Mouse (Mus musculus) inflammation-experienced regulatory T-cells, adult 16 weeks (primary cell): ENCODE results near the gene Olfr1427. TPM values are rescaled to one million over a fixed set of nuclear protein-coding genes. Genes with fewer than 3 reads are reported as not detected.

Experiments used
- polyA plus RNA-seq: library from polyadenylated mRNA; unstranded; fragments of 100-300 nt; shearing (Covaris generic); gene quantifications from one replicate; pipeline ENCODE4 v1.2.1, GENCODE M21; 2017

Olfr1427 gene
- not detected for polyA plus RNA-seq

GRCm38 (mm10) chr19:12103234-12103633 is at the start of gene Olfr1427:
TSS of gene Olfr1427 (minus strand) at chr19:12103334.

DNA sequence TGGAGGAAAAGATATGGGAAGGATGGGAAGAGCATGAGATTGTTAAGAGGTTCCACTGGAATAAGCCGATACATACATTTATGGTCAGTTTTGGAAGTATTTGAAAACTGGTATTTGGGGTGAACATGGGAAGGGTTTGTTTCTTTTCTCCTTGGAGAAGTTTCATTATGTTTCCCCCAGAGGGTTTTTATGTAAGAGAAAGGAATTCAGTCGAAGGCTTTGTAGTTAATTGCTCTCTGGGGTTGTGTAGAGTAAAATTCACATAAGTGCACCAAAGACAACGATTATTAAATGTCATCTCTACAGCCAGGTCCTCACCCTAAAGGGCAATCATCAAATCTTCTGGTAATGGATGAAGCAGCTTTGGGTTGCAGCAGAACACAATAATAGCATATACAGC is 20.0 kb upstream of the Olfr1427 start, which contains the start of gene Olfr76:
Gene Olfr76, minus strand, starts transcription at position 101 of the 400 bp plus-strand sequence.

DNA sequence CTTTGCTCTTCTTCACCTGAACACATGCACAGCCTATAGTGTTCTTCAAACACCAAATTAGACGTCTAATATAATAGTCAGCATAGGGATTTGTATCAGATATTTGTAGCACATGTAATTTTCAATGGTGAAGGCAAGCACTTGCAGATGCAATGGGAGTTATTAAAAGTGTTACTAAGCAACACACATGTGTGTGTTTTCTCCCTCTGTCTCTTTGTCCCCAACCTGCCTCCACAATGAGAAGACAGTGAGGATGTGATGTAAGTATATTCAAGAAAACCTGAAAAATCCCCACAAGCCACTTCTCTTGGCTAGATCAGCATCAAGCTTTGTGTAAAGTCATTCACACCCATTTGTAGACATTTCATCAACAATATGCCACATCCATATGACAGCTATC is 12.7 kb upstream of the Olfr1427 start, which contains the start of gene Olfr1428:
Gene Olfr1428, minus strand, starts transcription at position 101 of the 400 bp plus-strand sequence.

DNA sequence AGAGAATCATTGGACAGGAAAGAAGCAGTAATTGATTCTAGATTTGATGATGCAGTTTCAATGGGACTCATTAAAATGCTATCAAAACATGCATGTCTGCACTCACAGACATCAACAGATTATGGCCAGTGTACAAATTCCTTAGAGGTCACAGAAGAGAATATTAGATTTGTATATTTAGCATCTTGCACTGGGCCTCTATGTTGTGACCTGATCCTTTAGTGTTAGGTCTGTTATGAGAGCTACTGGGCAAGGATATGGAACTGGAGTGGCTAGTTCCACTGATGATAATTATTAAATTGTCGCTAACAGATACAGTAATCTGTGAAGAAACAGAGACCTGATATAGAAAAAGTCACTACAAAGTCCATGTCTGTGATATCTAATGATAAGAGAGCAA is 11.2 kb downstream of the Olfr1427 start, which contains the start of gene Olfr1426:
Gene Olfr1426, minus strand, starts transcription at position 101 of the 400 bp plus-strand sequence.

DNA sequence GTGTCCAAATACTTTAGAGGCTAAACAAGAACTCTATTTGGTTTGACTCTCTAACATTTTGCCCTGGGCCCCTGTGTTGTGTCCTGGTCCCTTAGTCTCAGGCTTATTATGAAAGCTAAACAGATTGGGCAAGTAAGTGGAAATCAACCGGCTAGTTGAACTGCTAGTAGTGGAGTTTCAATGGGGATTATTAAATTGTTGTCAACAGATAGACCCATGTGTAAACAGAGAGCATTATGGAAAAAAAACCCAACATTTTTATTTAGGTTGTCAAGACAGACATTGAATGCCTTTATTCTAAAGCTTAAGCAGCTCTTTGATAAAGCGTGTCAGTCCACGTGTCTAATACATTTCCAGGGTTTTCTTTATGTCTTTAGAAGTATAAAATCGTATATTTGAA is 25.5 kb downstream of the Olfr1427 start, which contains the start of gene Olfr1425:
Gene Olfr1425, minus strand, starts transcription at position 101 of the 400 bp plus-strand sequence.

DNA sequence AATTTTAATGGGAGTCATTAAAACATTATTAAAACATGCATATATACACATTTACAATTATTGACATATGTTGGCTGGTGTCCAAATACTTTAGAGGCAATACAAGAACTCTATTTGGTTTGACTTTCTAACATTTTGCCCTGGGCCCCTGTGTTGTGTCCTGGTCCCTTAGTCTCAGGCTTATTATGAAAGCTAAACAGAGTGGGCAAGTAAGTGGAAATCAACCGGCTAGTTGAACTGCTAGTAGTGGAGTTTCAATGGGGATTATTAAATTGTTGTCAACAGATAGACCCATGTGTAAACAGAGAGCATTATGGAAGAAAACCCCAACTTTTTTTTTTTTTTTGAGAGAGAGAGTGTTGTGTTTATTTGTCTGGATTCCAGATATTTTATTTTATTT is 40.6 kb downstream of the Olfr1427 start, which contains the start of gene Olfr1424:
Gene Olfr1424, minus strand, starts transcription at position 101 of the 400 bp plus-strand sequence.

Other genes starting within 250 kb of the Olfr1427 start
- gene Olfr1418, start 242.3 kb downstream of the Olfr1427 start, polyA plus RNA-seq, result not detected
- gene Olfr1419, start 228.2 kb downstream of the Olfr1427 start, polyA plus RNA-seq, result not detected
- gene Olfr1420, start 216.8 kb downstream of the Olfr1427 start, polyA plus RNA-seq, result 0.17 TPM
- 20.6 TPM for gene Patl1, start 190.9 kb downstream of the Olfr1427 start, polyA plus RNA-seq
- gene Osbp, start 137.4 kb downstream of the Olfr1427 start, polyA plus RNA-seq, result 4.1 TPM
- gene Olfr1423, start 62.0 kb downstream of the Olfr1427 start, polyA plus RNA-seq, result not detected
- gene Olfr1424, start 40.7 kb downstream of the Olfr1427 start, polyA plus RNA-seq, result not detected
- not detected for gene Olfr1425, start 25.6 kb downstream of the Olfr1427 start, polyA plus RNA-seq
- gene Olfr1426, start 11.3 kb downstream of the Olfr1427 start, polyA plus RNA-seq, result not detected
- not detected for gene Olfr1428, start 12.6 kb upstream of the Olfr1427 start, polyA plus RNA-seq
- not detected for gene Olfr76, start 19.9 kb upstream of the Olfr1427 start, polyA plus RNA-seq
- gene Olfr1555-ps1, start 66.8 kb upstream of the Olfr1427 start, polyA plus RNA-seq, result 0.10 TPM
- not detected for gene Olfr1431, start 97.3 kb upstream of the Olfr1427 start, polyA plus RNA-seq
- not detected for gene Olfr1432, start 129.3 kb upstream of the Olfr1427 start, polyA plus RNA-seq
- not detected for gene Olfr262, start 138.3 kb upstream of the Olfr1427 start, polyA plus RNA-seq
- gene Olfr235, start 157.7 kb upstream of the Olfr1427 start, polyA plus RNA-seq, result not detected
- gene Olfr1434, start 176.5 kb upstream of the Olfr1427 start, polyA plus RNA-seq, result not detected
- not detected for gene Olfr1436, start 195.8 kb upstream of the Olfr1427 start, polyA plus RNA-seq
- gene Olfr1437, start 221.8 kb upstream of the Olfr1427 start, polyA plus RNA-seq, result not detected
- gene Olfr1438-ps1, start 232.6 kb upstream of the Olfr1427 start, polyA plus RNA-seq, result not detected